Mouse (Mus musculus) lung, adult 2 months (tissue): ENCODE data around the gene Tekt4. TPM values are rescaled to one million over a fixed set of nuclear protein-coding genes. Genes with fewer than 3 reads are reported as not detected.

Source experiments
- DNase-seq: peaks from one replicate; pipeline ENCODE4 v3.0.0; 2022
- H3K4me1 ChIP-seq: fragments of 200-500 bp; 2 replicates; pipeline ENCODE4 v1.6.1; 2011; ENCODE audit warnings: low read length; ENCODE audit not compliant: control insufficient read depth, insufficient read depth
- H3K4me3 ChIP-seq: fragments of 200-500 bp; replicated peaks from 2 replicates; pipeline ENCODE3; 2011; ENCODE audit warnings: low read depth, mild to moderate bottlenecking, control low read depth, low read length; ENCODE audit errors: extremely low read depth
- CTCF ChIP-seq: fragments of 200-500 bp; IDR thresholded peaks from 2 replicates; pipeline ENCODE4 v1.5.1; 2011; ENCODE audit warnings: mild to moderate bottlenecking, low read length, control low read depth; ENCODE audit not compliant: insufficient read depth
- POLR2A ChIP-seq: fragments of 200-500 bp; IDR thresholded peaks from 2 replicates; pipeline ENCODE4 v1.6.1; 2011; ENCODE audit warnings: low read depth, mild to moderate bottlenecking, control low read depth, low read length, borderline replicate concordance; ENCODE audit errors: extremely low read depth
- WGBS: fragments of 180-500 bp; shearing (Covaris S2); methylation state at CpG from one replicate; pipeline ENCODE4 v1.1.7; 2018; 5-methylcytosine and 5-hydroxymethylcytosine counted together
- polyA plus RNA-seq: library from polyadenylated mRNA; depleted of rRNA; stranded (reverse); fragments of >200 nt; gene quantifications from 2 replicates; pipeline ENCODE4 v1.2.3, GENCODE M21; 2012

The Tekt4 gene
- polyA plus RNA-seq, 1 experiment, result 11.9 TPM

DNA sequence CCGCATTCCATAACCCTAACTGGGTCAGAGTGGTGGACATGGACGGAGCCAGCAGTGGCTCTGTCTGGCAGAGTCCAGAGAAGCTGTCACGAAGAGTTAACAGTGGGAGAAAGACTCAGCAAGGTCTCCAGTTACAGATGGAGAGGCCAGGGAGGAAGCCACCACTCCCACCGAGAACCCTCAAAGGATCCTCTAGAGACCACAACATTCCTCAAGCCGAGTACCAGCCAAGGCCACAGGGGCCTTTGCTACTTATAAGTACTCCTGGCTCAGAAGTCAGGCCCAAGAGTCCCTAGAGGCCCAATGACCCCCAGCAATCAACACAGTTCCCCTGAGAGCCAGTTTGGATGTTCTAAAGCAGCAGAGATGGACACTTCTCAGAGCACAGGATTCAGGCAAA lies 25.2 kb upstream of the Tekt4 start:
- Histone ChIP-seq H3K4me1 (peaks cover 1% of the 10 kb centered on the region; the same call in 1 of the 2 replicates), H3K4me3 (no peak overlapping the region)
- DNase-seq, result no peak
- TF ChIP-seq CTCF (no peak), POLR2A (no peak)
- WGBS, result 51% methylated on average over 5 of the region's 5 CpGs

DNA sequence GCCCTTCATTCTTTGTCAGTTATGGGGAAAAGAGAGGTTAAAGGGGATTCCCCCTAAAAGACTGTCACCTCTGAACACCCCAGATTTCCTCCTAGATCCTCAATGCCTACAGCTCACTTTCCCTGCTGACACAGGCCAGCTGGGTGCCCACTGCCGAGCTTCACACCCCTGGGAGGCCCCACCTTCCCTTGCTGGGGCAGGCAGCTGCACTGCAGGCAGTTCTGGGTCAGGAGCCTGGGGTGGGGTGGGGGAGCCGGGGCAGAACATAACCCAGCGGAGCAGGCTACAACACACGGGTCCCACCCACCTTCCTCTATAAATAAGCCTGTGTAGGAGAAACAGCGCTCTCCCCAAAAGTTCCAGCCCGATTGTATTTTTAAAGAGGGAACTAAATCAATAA lies 24.5 kb upstream of the Tekt4 start:
- peaks cover 3% of the 10 kb centered on the region; the same call in 1 of the 2 replicates for H3K4me1 ChIP-seq
- H3K4me3 ChIP-seq, result no peak overlapping the region
- DNase-seq, result no peak
- WGBS, result 48% methylated on average over 6 of the region's 6 CpGs
- no peak for TF ChIP-seq CTCF
- TF ChIP-seq POLR2A, result no peak

GRCm38 (mm10) chr17:25430534-25430933 lies 23.9 kb upstream of the Tekt4 start:
- DNase-seq, result no peak
- Histone ChIP-seq H3K4me3 (no peak overlapping the region), H3K4me1 (peaks cover 3% of the 10 kb centered on the region; the same call in 1 of the 2 replicates)
- WGBS, result 62% methylated on average over 8 of the region's 8 CpGs
- TF ChIP-seq POLR2A, result no peak
- no peak for TF ChIP-seq CTCF

DNA sequence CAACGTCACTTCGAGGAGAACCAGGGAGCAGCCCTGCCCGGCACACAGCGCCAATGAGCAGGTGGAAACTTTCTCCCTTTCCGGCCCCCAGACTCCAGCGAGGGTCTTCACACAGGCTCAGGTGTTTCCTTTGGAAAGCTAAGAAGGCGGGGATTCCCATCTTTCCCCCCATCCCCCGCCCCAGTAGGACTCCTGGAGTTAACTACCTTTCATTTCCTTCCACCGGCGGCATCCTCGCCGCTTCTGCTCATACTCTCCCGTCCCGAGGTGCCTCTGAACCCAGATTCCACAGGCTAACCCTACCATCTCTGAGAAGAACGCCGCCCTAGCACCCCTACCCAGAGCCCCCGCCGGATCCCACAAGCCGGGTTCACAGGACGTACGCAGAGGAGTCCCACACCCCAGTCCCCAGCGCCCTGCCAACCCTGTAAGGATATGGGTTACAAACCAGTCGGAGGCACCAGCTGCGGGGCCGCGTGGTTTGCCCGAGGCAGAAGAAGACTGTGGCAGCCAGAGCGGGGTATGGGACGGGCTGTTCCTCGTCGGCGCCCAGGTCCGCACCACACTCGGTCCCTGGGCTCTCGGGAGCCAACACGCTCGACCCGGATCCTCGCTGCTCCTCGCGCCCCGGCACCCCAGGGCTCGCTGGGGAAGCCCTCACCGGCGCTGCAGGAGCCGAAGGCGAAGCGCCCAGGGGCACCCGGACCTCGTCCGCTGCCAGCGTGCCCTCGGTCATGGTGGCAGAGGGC lies 21.8 kb upstream of the Tekt4 start:
- WGBS, result 2% methylated on average over 53 of the region's 53 CpGs
- TF ChIP-seq POLR2A (no peak), CTCF (no peak)
- Histone ChIP-seq H3K4me1 (peaks cover 3% of the 10 kb centered on the region; the same call in 1 of the 2 replicates), H3K4me3 (no peak overlapping the region)
- DNase-seq, result peak; percentile 11

DNA sequence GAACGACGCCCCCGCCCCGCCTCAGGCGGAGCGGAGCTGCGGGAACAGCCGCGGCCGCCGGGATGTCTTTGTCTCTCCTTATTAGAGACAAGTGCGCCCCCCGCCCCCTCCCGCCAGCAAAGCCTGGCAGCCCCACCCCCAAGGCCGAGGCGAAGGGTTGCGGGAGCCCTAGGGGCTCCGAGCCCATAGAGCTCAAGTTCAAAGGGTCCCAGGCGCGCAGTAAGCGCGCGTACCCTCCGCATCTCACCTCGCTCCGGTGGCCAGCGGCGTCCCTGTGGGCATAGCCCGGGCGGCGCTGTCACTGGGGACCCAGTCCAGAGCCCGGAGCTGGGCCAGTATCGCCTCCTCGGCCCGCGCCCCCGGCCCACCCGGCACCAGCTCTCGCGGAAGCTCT lies 21.2 kb upstream of the Tekt4 start:
- 3% methylated on average over 40 of the region's 40 CpGs for WGBS
- H3K4me3 ChIP-seq, result no peak overlapping the region
- no peak for DNase-seq
- TF ChIP-seq CTCF, result no peak
- TF ChIP-seq POLR2A, result no peak
- peaks cover 3% of the 10 kb centered on the region; the same call in 1 of the 2 replicates for H3K4me1 ChIP-seq

DNA sequence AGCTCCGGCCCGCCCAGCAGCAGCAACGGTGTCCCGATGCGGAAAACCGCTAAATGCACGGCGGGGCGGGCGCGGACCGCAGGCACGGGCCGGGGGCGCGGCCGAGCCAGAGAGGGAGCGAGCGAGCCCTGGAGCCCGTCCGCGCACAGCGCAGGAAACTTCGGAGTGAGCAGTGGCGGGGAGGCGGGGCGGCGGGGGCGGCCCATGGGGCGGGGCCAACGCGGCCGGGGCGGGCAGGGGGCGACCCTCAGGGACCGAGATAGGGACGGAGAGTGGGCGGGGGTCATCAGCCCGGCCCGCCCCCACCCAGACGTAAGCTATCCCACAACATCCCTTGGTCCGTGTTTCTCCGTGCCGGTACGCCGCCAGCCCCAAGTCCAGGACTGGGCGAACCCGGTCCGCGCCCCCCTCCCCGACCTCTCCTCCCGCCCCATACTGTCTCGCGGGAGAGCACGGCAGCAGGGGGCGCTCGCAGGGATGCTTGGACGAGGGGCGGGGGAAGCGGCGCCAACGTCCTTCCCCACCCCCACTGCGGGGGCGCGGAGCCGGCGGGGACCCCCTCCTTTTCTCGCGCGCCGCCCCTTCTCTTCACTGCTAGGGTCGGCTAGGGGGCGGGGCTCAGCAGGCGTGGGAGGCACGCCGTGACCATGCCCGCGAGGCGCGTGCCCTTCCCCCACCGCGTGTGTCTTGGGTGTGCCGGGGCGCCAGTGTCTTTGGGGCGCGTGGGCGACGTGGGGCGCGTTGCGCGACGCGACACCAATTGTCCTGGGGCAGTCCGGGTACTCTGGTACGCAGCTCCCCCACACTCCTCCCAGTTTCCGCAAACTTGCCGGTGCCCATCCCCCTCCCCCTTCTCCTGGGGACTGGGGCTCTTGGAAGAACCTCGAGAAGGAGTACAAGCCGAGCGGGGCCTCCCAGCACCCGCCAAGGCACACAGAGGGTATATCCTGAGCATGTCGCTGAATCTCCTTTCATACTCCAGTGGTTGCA lies 20.5 kb upstream of the Tekt4 start, which contains the start of gene Cacna1h:
Gene Cacna1h (minus strand): TSS at position 167 of the 990 bp plus-strand sequence.
- TF ChIP-seq POLR2A (no peak), CTCF (no peak)
- peak within 1 kb of the TSS; percentile 48 for H3K4me3 ChIP-seq
- 2% methylated on average over 97 of the region's 103 CpGs for WGBS
- peak; percentile 14 for DNase-seq
- H3K4me1 ChIP-seq, result peaks cover 3% of the 10 kb centered on the region; the same call in 1 of the 2 replicates

DNA sequence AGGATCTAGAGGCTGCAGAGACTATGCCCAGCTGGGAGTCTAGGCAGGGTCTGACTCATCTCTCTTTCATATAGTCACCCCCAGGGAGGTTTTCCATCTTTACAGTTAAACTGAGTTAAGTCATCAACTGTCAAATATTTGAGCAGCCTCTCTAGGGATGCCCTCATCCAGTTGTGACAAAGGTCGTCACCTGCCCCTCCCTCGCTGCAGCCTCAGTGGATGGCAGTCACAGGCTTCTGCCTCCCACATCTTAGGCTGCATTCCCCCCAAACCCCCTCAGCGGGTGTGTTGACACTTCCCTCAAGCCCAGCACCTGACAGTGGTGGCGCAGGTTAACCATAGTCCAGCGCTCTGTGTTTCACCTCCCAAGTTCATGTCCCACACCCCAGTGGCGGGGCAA lies 13.0 kb upstream of the Tekt4 start:
- WGBS, result 69% methylated on average over 6 of the region's 6 CpGs
- no peak for DNase-seq
- no peaks in the 10 kb centered on the region for H3K4me1 ChIP-seq
- TF ChIP-seq CTCF, result no peak
- no peak for TF ChIP-seq POLR2A
- no peak overlapping the region for H3K4me3 ChIP-seq

DNA sequence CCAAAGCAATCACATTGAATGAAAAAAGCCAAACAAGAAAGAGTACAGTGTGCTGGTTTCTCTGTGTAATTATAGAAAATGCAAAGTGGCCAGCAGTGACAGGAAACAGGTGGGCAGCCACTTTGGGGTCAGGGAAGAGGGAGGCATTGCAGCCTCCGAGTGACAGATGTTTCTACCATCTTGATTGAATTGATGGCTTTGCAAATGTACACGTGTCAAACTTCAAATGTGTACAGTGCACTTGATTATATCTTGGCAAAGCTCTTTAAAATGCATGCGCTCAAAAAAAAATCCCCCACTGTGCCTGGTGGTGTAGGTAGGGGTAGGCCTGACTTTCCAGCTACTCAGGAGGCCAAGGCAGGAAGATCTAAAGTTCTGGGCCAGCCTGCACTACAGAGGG lies 11.5 kb upstream of the Tekt4 start:
- TF ChIP-seq CTCF (no peak), POLR2A (no peak)
- Histone ChIP-seq H3K4me1 (no peaks in the 10 kb centered on the region), H3K4me3 (no peak overlapping the region)
- DNase-seq, result no peak
- WGBS, result 44% methylated on average over 3 of the region's 3 CpGs

DNA sequence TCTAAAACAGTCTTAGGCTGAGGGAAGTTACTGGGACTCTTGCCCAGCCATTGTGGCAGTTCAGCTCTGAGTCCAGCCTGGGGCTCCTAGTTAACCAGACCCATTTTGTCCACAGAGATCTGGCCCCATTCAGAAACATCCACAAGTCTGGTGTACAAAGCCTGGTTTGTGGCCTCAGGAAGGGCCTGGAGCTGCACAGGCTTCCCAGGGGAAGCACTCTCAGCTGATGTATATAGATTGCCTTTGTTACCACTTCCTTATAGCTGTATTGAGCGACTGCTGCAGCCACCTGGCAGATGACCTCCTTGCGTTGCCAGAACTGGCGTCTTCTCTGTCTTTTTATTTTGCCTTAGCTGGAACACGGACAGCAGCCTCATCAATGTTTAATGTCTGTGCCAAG lies 9.3 kb upstream of the Tekt4 start:
- Histone ChIP-seq H3K4me3 (no peak overlapping the region), H3K4me1 (no peaks in the 10 kb centered on the region)
- no peak for TF ChIP-seq CTCF
- TF ChIP-seq POLR2A, result no peak
- no peak for DNase-seq
- 33% methylated on average over 4 of the region's 4 CpGs for WGBS
